Mouse (Mus musculus) G1E-ER4 (cell line): ENCODE measurements around the gene Zfp13. TPM values are rescaled to one million over a fixed set of nuclear protein-coding genes. Genes with fewer than 3 reads are reported as not detected.

Experiments used
- GATA1 ChIP-seq: IDR thresholded peaks from one replicate; pipeline ENCODE4 v1.8.0; 2012; ENCODE audit warnings: low read length, inconsistent platforms
- polyA plus RNA-seq: library from polyadenylated mRNA; stranded (reverse); fragments of >175 nt; gene quantifications from 2 replicates; pipeline ENCODE4 v1.2.3, GENCODE M21; 2012

Gene Zfp13
- polyA plus RNA-seq, 1 experiment, result 0.21 TPM

GRCm38 (mm10) chr17:23600641-23601622 lies 1.6 kb upstream of the Zfp13 start, which contains the start of gene Zscan10:
Zscan10 (plus strand) TSS chr17:23600856.
- TF ChIP-seq GATA1, result no peak

- TF ChIP-seq GATA1, result no peak
Observed at GRCm38 (mm10) chr17:23599605-23600063, 347 bp upstream of the Zfp13 start.

- no peak for TF ChIP-seq GATA1
Observed at GRCm38 (mm10) chr17:23592926-23593300, 6.4 kb downstream of the Zfp13 start.

GRCm38 (mm10) chr17:23592208-23592925 lies 6.9 kb downstream of the Zfp13 start:
- no peak for TF ChIP-seq GATA1

- no peak for TF ChIP-seq GATA1
Observed at GRCm38 (mm10) chr17:23587253-23587652, 12.0 kb downstream of the Zfp13 start.

GRCm38 (mm10) chr17:23585721-23586491 lies 13.4 kb downstream of the Zfp13 start:
- TF ChIP-seq GATA1, result no peak

- TF ChIP-seq GATA1, result no peak
Observed at GRCm38 (mm10) chr17:23584786-23585185, 14.5 kb downstream of the Zfp13 start.

- TF ChIP-seq GATA1, result no peak
Observed at GRCm38 (mm10) chr17:23575951-23576552, 23.2 kb downstream of the Zfp13 start.

GRCm38 (mm10) chr17:23574130-23574529 lies 25.2 kb downstream of the Zfp13 start:
- TF ChIP-seq GATA1, result no peak

GRCm38 (mm10) chr17:23572059-23572458 lies 27.2 kb downstream of the Zfp13 start:
- TF ChIP-seq GATA1, result no peak

GRCm38 (mm10) chr17:23571084-23571483 lies 28.2 kb downstream of the Zfp13 start:
- no peak for TF ChIP-seq GATA1

- no peak for TF ChIP-seq GATA1
Observed at GRCm38 (mm10) chr17:23570017-23570416, 29.3 kb downstream of the Zfp13 start.

- no peak for TF ChIP-seq GATA1
Observed at GRCm38 (mm10) chr17:23568370-23568769, 30.9 kb downstream of the Zfp13 start.

- no peak for TF ChIP-seq GATA1
Observed at GRCm38 (mm10) chr17:23566787-23567186, 32.5 kb downstream of the Zfp13 start.

- TF ChIP-seq GATA1, result no peak
Observed at GRCm38 (mm10) chr17:23564368-23564715, 34.9 kb downstream of the Zfp13 start.
